Mouse (Mus musculus): ENCODE data around the gene Tfpi.
"Not testable (repeated sequence)": the region's sequence is repeated elsewhere in the genome, so short reads cannot be mapped to it uniquely, and the experiment has no call there.

The Tfpi gene
- long read RNA-seq, experiment 1, transcript Tfpi-204 (8 exons, 3,614 nt) = major isoform, 5 of 52 reads
- long read RNA-seq, experiment 1, partial matches to known transcripts = 5 of 52 reads
- long read RNA-seq, experiment 1, other reads (novel, unspliced or antisense) = 37 of 52 reads
- long read RNA-seq, experiment 2, partial matches to known transcripts = 3 of 54 reads
- long read RNA-seq, experiment 2, other reads (novel, unspliced or antisense) = 46 of 54 reads

DNA sequence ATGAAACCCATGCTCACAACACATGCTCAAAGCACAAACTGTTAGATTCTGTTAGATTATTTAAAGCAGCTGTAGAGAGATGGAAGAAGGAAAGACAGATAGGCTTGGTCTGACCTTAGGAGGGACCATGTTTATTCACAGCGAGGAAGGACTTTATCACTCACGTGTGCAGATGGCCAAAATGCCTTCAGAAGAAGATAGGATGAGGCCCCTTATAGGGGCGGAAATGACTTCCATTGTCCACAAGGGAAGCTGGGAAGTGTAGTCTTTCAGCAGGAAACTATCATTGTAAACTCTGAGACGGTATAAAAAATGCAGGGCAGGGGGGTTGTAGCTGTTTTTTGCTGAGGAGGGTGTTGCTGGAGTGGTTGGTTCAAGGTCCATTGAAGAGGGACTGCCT, at the start of gene Tfpi:
Gene Tfpi (minus strand): TSS at position 199 of the 400 bp plus-strand sequence.
- intact Hi-C loops (cut with DNase I) = no loop called here

DNA sequence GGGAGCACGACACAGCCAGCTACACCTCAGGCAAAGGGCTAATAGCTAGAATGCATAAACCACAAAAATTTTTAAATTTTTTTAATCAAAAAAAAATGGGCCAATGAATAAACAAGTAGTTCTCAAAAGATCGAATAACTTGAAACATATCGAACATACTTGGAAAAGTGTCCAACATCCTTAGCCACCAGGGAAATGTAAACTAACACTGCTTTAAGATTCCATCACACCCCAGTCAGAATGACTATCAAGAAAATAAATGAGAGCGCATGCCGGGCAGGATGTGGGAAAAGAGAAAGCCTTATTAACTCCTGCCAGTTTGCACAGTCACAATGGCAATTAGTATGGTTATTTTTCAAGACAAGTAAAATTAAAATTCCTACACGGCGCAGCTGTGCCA, 49.6 kb upstream of the Tfpi start:
- intact Hi-C loops (cut with DNase I) = no loop called here

DNA sequence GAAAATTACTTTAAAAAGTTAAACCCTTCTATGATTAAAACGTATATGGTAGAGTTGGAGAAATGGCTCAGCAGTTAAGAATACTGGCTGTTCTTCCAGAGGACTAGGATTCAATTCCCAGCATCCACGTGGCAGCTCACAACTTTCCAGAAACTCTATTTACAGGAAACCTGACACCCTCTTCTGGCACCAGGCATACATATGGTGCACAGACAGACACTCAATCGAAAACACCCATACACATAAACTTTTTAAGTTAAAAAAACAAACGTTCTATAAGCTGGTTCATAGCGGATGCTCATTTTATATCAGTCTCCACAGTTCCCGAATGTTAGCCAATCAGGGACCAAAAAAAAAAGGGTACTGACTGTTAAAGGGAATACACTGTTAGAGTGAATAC, 49.2 kb upstream of the Tfpi start:
- intact Hi-C loops (cut with DNase I) = no loop called here

DNA sequence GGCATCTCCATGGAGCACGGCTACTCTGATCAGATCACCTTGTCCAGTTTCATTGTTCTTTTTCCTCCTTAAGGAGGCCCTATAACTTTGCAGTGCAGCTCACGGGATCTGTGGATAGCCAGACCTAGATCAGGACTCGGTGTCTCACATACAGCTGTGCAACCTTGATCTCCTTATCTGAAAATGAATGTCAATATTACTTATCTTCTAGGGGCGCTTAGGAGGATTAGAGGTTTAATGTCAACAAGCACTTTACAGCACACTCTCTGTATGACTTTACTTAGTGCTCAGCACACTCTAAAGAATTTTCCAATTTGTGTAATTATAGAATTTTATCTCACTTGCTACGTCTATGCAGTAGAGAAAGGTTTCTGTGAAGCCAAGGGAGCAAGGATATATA, 48.5 kb upstream of the Tfpi start:
- intact Hi-C loops (cut with DNase I) = no loop called here

DNA sequence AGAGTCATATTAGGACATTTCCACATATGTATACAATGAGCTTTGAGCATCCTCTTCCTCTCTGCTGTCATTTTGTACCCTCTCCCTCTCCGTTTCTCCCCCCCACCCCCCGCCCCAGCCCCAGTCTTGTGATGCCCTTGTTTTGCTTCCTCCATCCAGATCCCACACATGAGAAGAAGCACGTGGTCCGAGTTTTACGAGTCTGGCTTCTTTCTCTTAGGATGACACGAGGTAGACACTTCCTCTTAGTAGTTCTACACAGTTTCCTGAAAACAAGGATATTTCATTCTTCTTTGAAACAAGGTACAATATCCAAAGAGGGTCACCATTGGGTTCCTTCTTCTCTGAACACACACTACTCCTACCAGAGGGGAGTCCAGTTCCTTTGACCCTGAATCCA, 47.4 kb upstream of the Tfpi start:
- intact Hi-C loops (cut with DNase I) = no loop called here

DNA sequence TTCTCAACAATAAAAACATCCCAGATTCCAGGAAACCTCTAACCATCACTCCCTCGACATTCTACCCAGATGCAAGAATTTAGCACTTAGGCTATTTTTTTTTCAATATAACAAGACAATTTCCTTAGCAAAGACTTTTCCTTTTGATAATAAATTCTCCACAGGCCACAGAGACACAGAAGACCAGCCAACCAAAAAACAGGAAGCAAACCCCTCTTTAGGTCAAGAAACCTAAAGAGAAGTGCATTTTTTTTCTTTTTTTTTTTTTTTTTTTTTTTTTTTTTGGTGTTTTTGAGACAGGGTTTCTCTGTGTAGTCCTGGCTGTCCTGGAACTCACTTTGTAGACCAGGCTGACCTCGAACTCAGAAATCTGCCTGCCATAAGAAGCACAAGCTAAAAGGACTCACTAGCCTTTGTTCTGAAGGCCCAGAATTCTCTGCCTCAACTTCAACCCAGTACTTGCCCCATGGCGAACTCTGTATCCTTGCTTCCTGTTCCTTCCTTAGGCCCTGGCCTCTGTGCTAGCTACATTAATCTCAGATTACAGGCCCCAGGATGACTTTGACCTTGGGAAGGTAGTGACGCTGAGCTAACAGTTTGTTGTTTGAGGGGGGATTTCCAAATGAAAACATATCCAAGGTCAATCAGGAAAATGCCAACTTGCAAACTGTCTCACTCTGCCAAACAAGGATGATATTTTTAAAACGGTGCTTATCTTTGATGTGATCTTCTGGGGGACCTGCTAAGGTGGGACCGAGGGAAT, 46.7 kb upstream of the Tfpi start:
- intact Hi-C loops (cut with DNase I) = no loop called here

DNA sequence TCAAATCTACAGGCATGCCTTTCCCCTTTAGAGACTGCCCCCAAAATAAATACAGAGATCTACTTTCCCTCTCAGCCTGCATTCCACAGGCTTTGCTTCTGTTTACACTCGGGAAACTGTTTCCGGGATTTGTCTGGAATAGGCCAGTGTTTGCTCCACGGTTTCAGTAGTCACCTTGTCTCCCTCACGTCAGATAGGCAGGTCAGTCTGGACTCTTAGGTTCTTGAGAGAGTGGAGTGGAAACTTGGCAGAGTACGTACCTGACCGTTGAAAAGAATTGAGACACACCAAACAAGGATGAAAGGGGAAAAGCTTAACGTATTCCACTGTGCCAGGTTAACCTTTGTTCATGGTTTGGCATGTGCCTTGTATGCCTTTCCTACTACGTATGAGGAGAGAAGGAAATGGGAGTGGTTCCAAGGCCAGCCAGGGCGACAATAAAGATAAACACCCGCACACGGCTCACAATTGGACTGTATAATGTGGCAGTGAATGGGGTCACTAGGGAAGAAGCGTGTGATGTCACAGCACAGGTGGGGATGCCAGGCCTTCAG, 43.0 kb upstream of the Tfpi start:
- intact Hi-C loops (cut with DNase I) = no loop called here

DNA sequence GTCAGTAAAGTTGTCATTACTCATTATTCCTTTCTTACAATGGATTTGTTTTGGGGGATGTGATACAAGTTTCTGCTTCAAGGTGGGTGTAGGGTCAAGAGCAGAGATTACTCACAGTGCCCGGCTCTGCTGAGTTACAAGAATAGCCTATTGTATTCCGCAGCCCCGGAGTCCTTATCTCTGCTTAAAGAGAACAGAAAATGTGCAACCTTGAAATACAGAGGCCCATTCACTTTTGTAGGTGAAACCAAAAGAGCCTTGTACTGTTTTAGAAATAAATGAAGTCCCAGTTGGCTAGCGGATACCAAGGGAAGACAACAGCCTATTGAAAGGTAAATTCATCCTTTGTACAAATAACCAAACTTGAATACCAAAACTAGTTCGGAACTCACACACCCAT, 42.2 kb upstream of the Tfpi start:
- intact Hi-C loops (cut with DNase I) = no loop called here

DNA sequence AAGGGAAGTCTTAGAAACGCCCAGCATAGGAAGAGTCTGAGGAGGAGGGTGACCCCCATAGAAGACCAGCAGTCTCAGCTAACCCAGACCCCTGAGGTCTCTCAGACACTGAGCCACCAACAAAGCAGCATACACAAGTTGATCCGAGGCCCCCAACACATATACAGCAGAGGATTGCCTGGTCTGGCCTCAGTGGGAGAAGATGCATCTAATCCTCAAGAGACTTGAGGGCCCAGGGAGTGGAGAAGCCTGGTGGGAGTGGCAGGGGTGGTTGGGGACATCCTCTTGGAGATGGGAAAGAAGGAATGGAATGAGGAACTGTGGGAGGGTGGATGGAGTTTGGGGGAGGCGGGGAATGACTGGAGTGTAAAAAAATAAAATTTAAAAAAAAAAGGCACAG, 36.7 kb upstream of the Tfpi start:
- intact Hi-C loops (cut with DNase I) = no loop called here

DNA sequence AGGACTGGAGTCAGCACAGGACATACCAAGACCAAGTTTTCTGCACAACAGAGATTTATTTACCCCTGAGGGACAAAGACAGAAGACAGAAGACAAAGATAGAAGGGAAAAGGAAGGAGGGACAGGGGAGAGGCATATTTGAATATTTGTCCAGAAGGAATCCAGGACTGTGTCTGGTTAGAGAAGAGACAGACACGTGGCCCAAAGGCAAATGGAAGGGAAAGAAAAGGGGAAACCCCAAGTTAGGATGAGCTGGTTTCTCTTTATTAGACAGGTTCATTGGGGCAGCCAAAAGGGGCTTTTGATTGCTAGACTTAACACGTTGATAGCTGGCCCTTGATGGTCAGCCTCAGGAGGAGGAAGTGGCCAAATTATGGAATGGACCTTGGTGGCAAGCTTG, 34.9 kb upstream of the Tfpi start:
- intact Hi-C loops (cut with DNase I) = no loop called here

DNA sequence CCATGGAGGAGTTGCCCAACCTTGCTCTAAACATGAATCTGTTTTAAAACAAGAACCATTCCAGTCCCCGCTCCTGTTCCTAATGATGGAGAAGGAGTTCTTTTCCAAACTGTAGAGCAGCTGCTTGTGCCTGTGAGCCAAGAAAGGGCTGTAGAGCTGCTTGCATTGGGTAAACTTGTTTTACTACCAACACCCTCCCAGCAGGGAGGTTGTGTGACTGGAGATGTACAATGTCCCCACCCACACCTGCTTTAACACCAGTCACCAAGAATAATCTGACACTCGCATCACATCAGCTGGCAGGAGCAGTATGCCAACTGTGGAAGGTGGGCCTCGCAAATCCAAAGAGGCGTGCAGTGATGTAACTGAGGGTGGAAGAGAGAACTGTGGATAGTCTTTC, 34.5 kb upstream of the Tfpi start:
- intact Hi-C loops (cut with DNase I) = no loop called here

GRCm38 (mm10) chr2:84504954-84505394, 28.4 kb upstream of the Tfpi start:
- intact Hi-C loops (cut with DNase I) = not testable (repeated sequence)

GRCm38 (mm10) chr2:84504285-84504684, 27.7 kb upstream of the Tfpi start:
- intact Hi-C loops (cut with DNase I) = no loop called here

DNA sequence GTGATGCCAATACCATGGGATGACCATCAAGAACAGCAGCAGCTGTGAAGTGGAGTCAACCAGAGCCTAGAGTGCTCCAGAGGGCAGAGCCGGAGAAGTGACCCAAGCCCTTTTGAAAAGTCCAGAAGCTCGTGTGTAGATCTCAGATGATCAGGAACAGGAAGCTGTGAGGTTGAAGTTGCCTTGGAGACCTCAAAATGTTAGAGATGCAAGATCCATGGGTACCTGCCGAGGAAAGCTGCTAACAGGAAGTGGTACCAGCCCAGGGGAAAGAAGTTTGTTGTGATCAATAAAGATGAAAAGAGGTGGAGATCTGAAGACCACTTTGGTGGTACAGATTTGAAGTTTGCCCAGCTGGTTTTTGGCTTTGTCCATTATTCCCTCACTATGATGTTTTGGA, 22.3 kb upstream of the Tfpi start:
- intact Hi-C loops (cut with DNase I) = no loop called here

GRCm38 (mm10) chr2:84495108-84495507, 18.5 kb upstream of the Tfpi start:
- intact Hi-C loops (cut with DNase I) = no loop called here

DNA sequence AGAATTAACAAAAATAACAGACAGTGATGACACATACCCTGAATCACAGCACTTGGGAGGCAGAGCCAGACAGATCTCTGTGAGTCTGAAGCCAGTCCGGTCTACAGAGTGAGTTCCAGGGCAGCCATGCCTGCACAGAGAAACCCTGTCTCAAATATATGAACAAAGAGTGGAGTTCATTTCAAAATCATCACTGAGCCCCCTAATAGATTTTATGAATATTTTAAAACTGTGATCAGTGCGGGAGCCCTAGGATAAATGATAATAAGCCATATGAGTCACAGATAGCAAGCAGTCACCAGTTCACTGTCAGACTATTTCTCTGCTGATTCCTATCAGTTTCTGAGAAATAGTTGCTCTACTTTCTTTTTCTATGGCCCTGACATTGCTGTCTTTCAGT, 17.1 kb upstream of the Tfpi start:
- intact Hi-C loops (cut with DNase I) = no loop called here

- intact Hi-C loops (cut with DNase I) = no loop called here
Measured at GRCm38 (mm10) chr2:84491715-84492114, 15.1 kb upstream of the Tfpi start.

DNA sequence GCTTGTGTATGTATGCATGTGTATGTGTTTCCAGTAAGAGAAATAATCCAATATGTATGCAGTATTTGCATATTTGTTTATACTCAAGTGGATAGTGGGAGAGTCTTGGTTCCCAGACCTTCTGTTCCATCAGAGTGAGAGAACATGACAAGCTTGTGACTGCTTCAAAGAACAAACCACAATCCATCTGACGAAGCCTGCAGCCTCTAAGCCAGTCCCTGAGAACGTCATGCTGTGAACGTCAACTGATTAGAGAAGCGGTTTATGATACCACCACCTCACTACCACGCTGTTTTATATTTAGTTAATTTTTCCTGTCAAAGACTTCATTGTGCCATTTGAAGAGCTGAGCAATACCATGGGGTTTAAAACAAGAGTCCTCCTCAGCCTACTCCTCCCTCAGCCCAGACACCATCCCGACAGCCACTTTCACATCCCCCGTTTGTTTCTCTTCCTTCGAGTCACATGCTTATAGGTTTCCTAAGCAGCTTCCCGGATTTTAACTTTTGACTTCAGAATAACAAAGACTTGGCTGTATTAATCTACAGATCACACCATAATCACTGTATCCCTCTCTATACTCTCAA, 11.2 kb upstream of the Tfpi start:
- intact Hi-C loops (cut with DNase I) = no loop called here

GRCm38 (mm10) chr2:84481863-84482262, 5.3 kb upstream of the Tfpi start:
- intact Hi-C loops (cut with DNase I) = no loop called here

- intact Hi-C loops (cut with DNase I) = loop anchor here (1.0 kb wide), 1 partner anchor 24 kb away; no protein-coding TSS in a partner anchor
Measured at GRCm38 (mm10) chr2:84479036-84479435, 2.5 kb upstream of the Tfpi start.

DNA sequence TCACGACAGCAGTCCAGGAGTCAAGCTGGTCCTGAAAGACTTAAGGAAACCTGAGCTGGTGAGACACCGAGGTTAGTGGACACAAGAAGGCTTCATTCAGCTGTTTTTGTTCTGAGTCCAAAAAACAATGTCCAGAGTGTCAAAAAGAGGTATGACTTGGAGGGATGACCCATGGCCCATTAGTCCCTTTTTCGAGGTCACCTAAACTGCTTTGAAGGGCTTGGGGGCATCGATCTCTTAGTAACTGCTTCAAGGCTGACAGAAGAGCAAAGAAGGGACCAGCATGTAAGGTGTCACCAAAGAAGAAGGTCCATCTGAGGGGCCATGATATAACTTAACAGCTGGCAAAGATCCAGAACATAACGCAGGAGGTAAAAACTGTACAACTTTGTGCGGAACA, 1.2 kb upstream of the Tfpi start:
- intact Hi-C loops (cut with DNase I) = no loop called here

DNA sequence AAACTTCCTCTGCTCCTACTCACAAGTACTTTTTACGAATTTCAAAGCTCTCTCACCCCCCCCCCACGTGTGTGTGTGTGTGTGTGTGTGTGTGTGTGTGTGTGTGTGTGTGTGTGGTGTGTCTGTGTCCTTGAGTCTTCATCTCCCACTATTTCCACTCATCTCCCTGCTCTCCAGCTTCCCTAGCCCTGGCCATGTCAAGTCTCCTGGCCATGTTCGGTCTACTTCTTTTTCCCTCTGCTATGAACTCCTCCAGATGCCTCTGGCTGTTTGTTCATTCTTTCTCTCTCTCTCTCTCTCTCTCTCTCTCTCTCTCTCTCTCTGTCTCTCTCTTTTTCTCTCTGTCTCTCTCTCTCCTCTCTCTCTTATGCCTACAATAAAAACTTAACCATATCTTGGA, 444 bp downstream of the Tfpi start:
- intact Hi-C loops (cut with DNase I) = no loop called here

All from adrenal gland (tissue).